Mouse (Mus musculus) right cerebral cortex, adult 2 months (tissue): ENCODE measurements around the gene Egln3.

Experiments
- DNase-seq, 2 experiments: peaks; one replicate each; pipeline ENCODE4 v3.0.0; 2021 to 2022; ENCODE audit warnings: low spot score in 2 of 2

The Egln3 gene

DNA sequence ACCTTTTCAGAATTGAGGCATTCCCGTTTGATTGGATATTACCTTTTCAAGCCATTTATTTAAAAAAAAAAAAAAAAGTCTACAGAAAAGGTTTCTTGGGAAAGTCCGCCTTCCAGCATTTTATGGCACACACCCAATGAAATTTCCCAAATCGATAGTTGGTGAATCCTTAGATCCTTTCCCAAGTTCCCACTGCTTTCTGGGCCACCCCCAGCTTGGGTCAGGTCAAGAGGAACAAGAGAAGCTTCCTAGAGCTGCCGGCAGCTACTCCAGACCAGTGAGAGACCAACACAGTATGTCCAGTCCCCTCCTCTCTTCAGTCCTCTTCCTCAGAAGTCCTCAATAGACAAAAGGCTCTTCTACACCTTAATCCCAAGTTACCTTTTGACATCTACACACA is 40.5 kb downstream of the Egln3 start:
- DNase-seq, result no peak

GRCm38 (mm10) chr12:54162637-54163131 is 41.0 kb downstream of the Egln3 start:
- DNase-seq, result peak; percentile 7 to 9

- no peak for DNase-seq
These were observed 42.0 kb downstream of the Egln3 start for GRCm38 (mm10) chr12:54161468-54162202.

DNA sequence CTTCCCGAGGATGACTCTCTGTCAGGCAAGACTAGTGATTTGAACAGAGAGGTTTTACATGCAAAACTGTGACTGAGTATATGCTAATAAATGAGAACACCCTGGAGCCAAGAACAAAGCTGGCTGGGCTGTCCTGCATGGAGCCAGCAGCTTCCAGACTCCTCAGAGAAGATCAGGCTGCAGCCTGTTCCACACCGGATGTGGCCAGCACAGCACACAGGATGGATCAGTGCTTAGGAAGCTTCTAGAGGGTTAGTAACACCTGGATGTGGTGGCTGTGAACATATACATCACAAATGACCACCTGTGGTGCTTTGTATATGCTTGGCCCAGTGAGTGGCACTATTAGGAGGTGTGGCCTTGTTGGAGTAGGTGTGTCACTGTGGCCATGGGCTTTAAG is 43.4 kb downstream of the Egln3 start:
- DNase-seq, result no peak

- DNase-seq, result no peak
These were observed 48.9 kb downstream of the Egln3 start for GRCm38 (mm10) chr12:54154771-54155170.

DNA sequence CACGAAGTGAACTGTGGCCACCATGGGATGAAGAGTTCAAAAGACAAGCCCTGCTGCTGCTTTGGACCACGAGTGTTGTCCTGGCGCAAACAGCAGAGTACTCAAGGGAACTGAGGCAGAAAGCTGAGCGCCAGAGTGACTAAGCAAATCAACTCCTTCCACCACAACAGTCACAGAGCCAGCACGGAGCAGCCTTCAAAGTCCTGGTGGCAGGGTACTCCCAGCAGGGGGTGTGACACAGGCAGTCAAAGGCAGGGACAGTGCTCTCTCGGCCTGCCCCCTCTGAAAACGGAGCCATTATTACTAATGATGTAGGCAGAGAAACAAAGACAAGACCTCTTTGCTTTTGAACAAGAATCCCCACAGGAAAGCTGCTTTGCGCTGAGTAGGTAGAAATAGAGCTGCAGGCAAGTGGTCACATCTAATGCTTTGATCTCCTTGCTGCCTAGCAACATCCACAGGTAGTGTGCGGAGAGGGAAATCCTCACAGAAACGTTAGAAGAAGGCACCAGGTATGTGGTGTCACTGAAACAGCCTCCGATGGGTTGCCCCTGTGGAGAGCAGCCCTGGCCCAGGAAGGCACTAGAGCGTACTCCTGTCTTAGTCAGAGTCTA is 56.6 kb downstream of the Egln3 start:
- no peak for DNase-seq
